Mouse (Mus musculus) MEL (cell line): ENCODE data around the gene Etv5. TPM values are rescaled to one million over a fixed set of nuclear protein-coding genes. Genes with fewer than 3 reads are reported as not detected.

Experiments used
- DNase-seq: peaks from one replicate; pipeline ENCODE4 v3.0.0; 2011; ENCODE audit warnings: low read depth, low spot score
- H3K27ac ChIP-seq: 2 replicates; pipeline ENCODE4 v1.5.1; 2012; ENCODE audit warnings: low read depth, mild to moderate bottlenecking, control low read depth, low read length, moderate library complexity; ENCODE audit not compliant: control insufficient read depth
- H3K27me3 ChIP-seq, 2 experiments: fragments of 150-350 bp in 1 of 2; sonication (generic) in 1 of 2; 2 replicates each; pipeline ENCODE4 v1.6.1; 2012; ENCODE audit warnings: low read length in 2 of 2, mild to moderate bottlenecking in 2 of 2, improper control_type of control experiment in 1 of 2, moderate library complexity in 1 of 2; ENCODE audit not compliant: insufficient read depth in 2 of 2, control insufficient read depth in 1 of 2
- H3K36me3 ChIP-seq, 2 experiments: 2 replicates each; pipeline ENCODE4 v1.6.1; 2012 to 2014; ENCODE audit warnings: low read length in 2 of 2, improper control_type of control experiment in 1 of 2, inconsistent platforms in 1 of 2, mild to moderate bottlenecking in 1 of 2; ENCODE audit not compliant: insufficient read depth in 2 of 2, control insufficient read depth in 1 of 2
- H3K4me1 ChIP-seq, 2 experiments: fragments of 150-350 bp in 1 of 2; sonication (generic) in 1 of 2; 2 replicates each; pipeline ENCODE4 v1.6.1; 2012; ENCODE audit warnings: low read length in 2 of 2, improper control_type of control experiment in 1 of 2, mild to moderate bottlenecking in 1 of 2; ENCODE audit not compliant: insufficient read depth in 2 of 2, control insufficient read depth in 1 of 2
- H3K4me3 ChIP-seq, 2 experiments: fragments of 150-350 bp in 1 of 2; sonication (generic) in 1 of 2; 2 replicates each; pipeline ENCODE4 v1.5.1; 2012; ENCODE audit warnings: low read depth in 2 of 2, low read length in 2 of 2, mild to moderate bottlenecking in 2 of 2, moderate library complexity in 2 of 2, control low read depth in 1 of 2, improper control_type of control experiment in 1 of 2; ENCODE audit not compliant: control insufficient read depth in 1 of 2, insufficient read depth in 1 of 2
- H3K79me2 ChIP-seq: 2 replicates; pipeline ENCODE4 v1.6.1; 2012; ENCODE audit warnings: mild to moderate bottlenecking, low read length, moderate library complexity; ENCODE audit not compliant: control insufficient read depth, poor library complexity, insufficient read depth
- H3K9ac ChIP-seq: 2 replicates; pipeline ENCODE4 v1.6.1; 2012; ENCODE audit warnings: low read depth, mild to moderate bottlenecking, control low read depth, low read length, moderate library complexity; ENCODE audit not compliant: control insufficient read depth, poor library complexity, severe bottlenecking
- H3K9me3 ChIP-seq: fragments of 150-350 bp; sonication (generic); replicated peaks from 2 replicates; pipeline ENCODE4 v1.6.1; 2012; ENCODE audit warnings: mild to moderate bottlenecking, low read length, improper control_type of control experiment, moderate library complexity; ENCODE audit not compliant: insufficient read depth
- CHD2 ChIP-seq: IDR thresholded peaks from 2 replicates; pipeline ENCODE4 v1.6.1; 2011; ENCODE audit warnings: low read length, improper control_type of control experiment
- CTCF ChIP-seq, 3 experiments: IDR thresholded peaks in 2 of 3; conservative IDR thresholded peaks in 1 of 3; 2 replicates each; pipeline ENCODE4 v1.5.1; 2011 to 2012; ENCODE audit warnings: low read length in 3 of 3, low read depth in 2 of 3, mild to moderate bottlenecking in 2 of 3, improper control_type of control experiment in 1 of 3, inconsistent platforms in 1 of 3, mixed read lengths in 1 of 3, moderate library complexity in 1 of 3; ENCODE audit not compliant: control insufficient read depth in 1 of 3, insufficient read depth in 1 of 3, poor library complexity in 1 of 3, severe bottlenecking in 1 of 3
- E2F4 ChIP-seq: IDR thresholded peaks from 2 replicates; pipeline ENCODE4 v1.6.1; 2011; ENCODE audit warnings: low read depth, low read length, improper control_type of control experiment, borderline replicate concordance
- ELF1 ChIP-seq: IDR thresholded peaks from 2 replicates; pipeline ENCODE4 v1.6.1; 2014; ENCODE audit warnings: low read depth, mild to moderate bottlenecking, inconsistent platforms, low read length, improper control_type of control experiment, moderate library complexity
- GABPA ChIP-seq: IDR thresholded peaks from 2 replicates; pipeline ENCODE4 v1.6.1; 2012; ENCODE audit warnings: low read depth, mild to moderate bottlenecking, inconsistent platforms, low read length, improper control_type of control experiment, moderate library complexity
- GATA1 ChIP-seq: IDR thresholded peaks from 2 replicates; pipeline ENCODE4 v1.6.1; 2011; ENCODE audit warnings: low read depth, low read length, improper control_type of control experiment
- HCFC1 ChIP-seq: IDR thresholded peaks from 2 replicates; pipeline ENCODE4 v1.6.1; 2012; ENCODE audit warnings: low read depth, mild to moderate bottlenecking, inconsistent platforms, low read length, improper control_type of control experiment, moderate library complexity
- MAX ChIP-seq: IDR thresholded peaks from 2 replicates; pipeline ENCODE4 v1.6.1; 2011; ENCODE audit warnings: low read length, improper control_type of control experiment
- MEF2A ChIP-seq: IDR thresholded peaks from 2 replicates; pipeline ENCODE4 v1.6.1; 2014; ENCODE audit warnings: low read depth, mild to moderate bottlenecking, inconsistent platforms, low read length, improper control_type of control experiment; ENCODE audit not compliant: poor library complexity, insufficient replicate concordance, severe bottlenecking; ENCODE audit errors: extremely low read depth
- NELFE ChIP-seq: IDR thresholded peaks from 2 replicates; pipeline ENCODE4 v1.6.1; 2011; ENCODE audit warnings: low read depth, low read length, improper control_type of control experiment
- NRF1 ChIP-seq: IDR thresholded peaks from 2 replicates; pipeline ENCODE4 v1.6.1; 2014; ENCODE audit warnings: low read depth, mild to moderate bottlenecking, inconsistent platforms, low read length, improper control_type of control experiment, moderate library complexity; ENCODE audit not compliant: poor library complexity, insufficient read depth, severe bottlenecking
- POLR2A ChIP-seq, 2 experiments: IDR thresholded peaks; 2 replicates each; pipeline ENCODE4 v1.6.1; 2011 to 2012; ENCODE audit warnings: low read length in 2 of 2, mild to moderate bottlenecking in 2 of 2, control low read depth in 1 of 2, improper control_type of control experiment in 1 of 2, low read depth in 1 of 2, moderate library complexity in 1 of 2; ENCODE audit not compliant: control insufficient read depth in 1 of 2, insufficient read depth in 1 of 2, poor library complexity in 1 of 2
- RAD21 ChIP-seq: IDR thresholded peaks from 2 replicates; pipeline ENCODE4 v1.6.1; 2011; ENCODE audit warnings: mild to moderate bottlenecking, low read depth, low read length, improper control_type of control experiment
- RCOR1 ChIP-seq: IDR thresholded peaks from 2 replicates; pipeline ENCODE4 v1.6.1; 2012; ENCODE audit warnings: low read depth, mild to moderate bottlenecking, inconsistent platforms, low read length, improper control_type of control experiment
- SMC3 ChIP-seq: IDR thresholded peaks from 2 replicates; pipeline ENCODE4 v1.6.1; 2011; ENCODE audit warnings: low read depth, low read length, improper control_type of control experiment
- UBTF ChIP-seq: IDR thresholded peaks from 2 replicates; pipeline ENCODE4 v1.6.1; 2012; ENCODE audit warnings: low read depth, mild to moderate bottlenecking, inconsistent platforms, low read length, improper control_type of control experiment, moderate library complexity, borderline replicate concordance; ENCODE audit not compliant: insufficient read depth
- USF2 ChIP-seq, 2 experiments: IDR thresholded peaks; 2 replicates each; pipeline ENCODE4 v1.6.1; 2011 to 2012; ENCODE audit warnings: improper control_type of control experiment in 2 of 2, low read length in 2 of 2, borderline replicate concordance in 1 of 2, inconsistent platforms in 1 of 2, low read depth in 1 of 2, mild to moderate bottlenecking in 1 of 2; ENCODE audit not compliant: insufficient read depth in 1 of 2
- ZC3H11A ChIP-seq: IDR thresholded peaks from 2 replicates; pipeline ENCODE4 v1.6.1; 2012; ENCODE audit warnings: low read depth, mild to moderate bottlenecking, inconsistent platforms, low read length, improper control_type of control experiment
- ZMIZ1 ChIP-seq: IDR thresholded peaks from 2 replicates; pipeline ENCODE4 v1.6.1; 2012; ENCODE audit warnings: low read depth, mild to moderate bottlenecking, inconsistent platforms, low read length, improper control_type of control experiment, moderate library complexity
- ZNF384 ChIP-seq: IDR thresholded peaks from 2 replicates; pipeline ENCODE4 v1.6.1; 2012; ENCODE audit warnings: low read depth, mild to moderate bottlenecking, inconsistent platforms, low read length, improper control_type of control experiment
- polyA plus RNA-seq, 2 experiments: library from polyadenylated mRNA; stranded (reverse) in 1 of 2; unstranded in 1 of 2; fragments of >175 nt in 1 of 2; fragments of >200 nt in 1 of 2; gene quantifications; 2 replicates each; pipeline versions ENCODE4 v1.2.1 to v1.2.4; 2012; ENCODE audit warnings: low replicate concordance in 2 of 2, low read depth in 1 of 2; ENCODE audit not compliant: insufficient read length in 2 of 2, insufficient read depth in 1 of 2, missing spikeins in 1 of 2
- total RNA-seq: library from RNA; depleted of rRNA; stranded (reverse); fragments of 300-350 nt; gene quantifications from 2 replicates; pipeline ENCODE4 v1.2.3, GENCODE M21; 2012

Gene Etv5
- total and polyA plus RNA-seq, 3 experiments: 8.2 to 18.3 TPM; not detected in 1

DNA sequence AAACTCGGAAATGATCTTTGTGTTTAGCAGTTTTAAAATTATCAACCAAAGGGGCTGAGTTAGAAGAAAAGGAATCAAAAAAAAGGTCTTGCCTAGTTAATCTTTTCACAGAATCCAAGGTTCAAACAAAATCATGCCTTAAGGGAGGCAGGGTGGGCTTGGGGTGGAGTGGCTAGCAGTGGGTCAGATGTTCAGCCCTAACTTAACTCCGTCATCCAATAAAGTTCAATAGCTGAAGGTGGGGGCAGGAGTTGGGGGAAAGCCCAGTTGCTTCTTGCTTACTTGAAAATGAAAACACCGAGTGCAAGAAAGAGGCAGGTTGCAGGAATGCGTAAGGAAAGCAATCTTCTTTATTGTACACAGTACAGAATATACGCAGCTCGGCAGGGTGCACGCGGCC lies 58.5 kb downstream of the Etv5 start:
- Histone ChIP-seq H3K9ac (no peak overlapping the region), H3K4me1 (no peaks in the 10 kb centered on the region), H3K36me3 (no peaks in the 10 kb centered on the region; a peak in 2 of 4 replicates), H3K27ac (no peak overlapping the region), H3K27me3 (no peaks in the 10 kb centered on the region), H3K79me2 (no peaks in the 10 kb centered on the region), H3K9me3 (no peaks in the 10 kb centered on the region), H3K4me3 (no peak overlapping the region)
- TF ChIP-seq USF2 (IDR thresholded peaks at IDR 0.05; ENCODE audit: borderline replicate concordance in 1 of 2, insufficient read depth in 1 of 2, low read depth in 1 of 2, low read length in 2 of 2): no peak
- TF ChIP-seq ZC3H11A: no peak
- TF ChIP-seq HCFC1: no peak
- TF ChIP-seq NELFE: no peak
- TF ChIP-seq E2F4: no peak
- TF ChIP-seq MEF2A: no peak
- TF ChIP-seq ZNF384: no peak
- no peak for TF ChIP-seq MAX
- no peak for TF ChIP-seq UBTF
- TF ChIP-seq CTCF (IDR thresholded peaks at IDR 0.05 in 2 of 3, conservative IDR thresholded peaks at IDR 0.05 in 1 of 3; ENCODE audit: control insufficient read depth in 1 of 3, insufficient read depth in 1 of 3, low read depth in 2 of 3, low read length in 3 of 3, poor library complexity in 1 of 3, severe bottlenecking in 1 of 3): no peak
- no peak for TF ChIP-seq ELF1
- TF ChIP-seq RAD21: no peak
- no peak for TF ChIP-seq ZMIZ1
- no peak for TF ChIP-seq GATA1
- TF ChIP-seq POLR2A (IDR thresholded peaks at IDR 0.05; ENCODE audit: control insufficient read depth in 1 of 2, insufficient read depth in 1 of 2, low read depth in 1 of 2, low read length in 2 of 2, poor library complexity in 1 of 2): no peak
- no peak for TF ChIP-seq RCOR1
- no peak for TF ChIP-seq SMC3
- no peak for DNase-seq

DNA sequence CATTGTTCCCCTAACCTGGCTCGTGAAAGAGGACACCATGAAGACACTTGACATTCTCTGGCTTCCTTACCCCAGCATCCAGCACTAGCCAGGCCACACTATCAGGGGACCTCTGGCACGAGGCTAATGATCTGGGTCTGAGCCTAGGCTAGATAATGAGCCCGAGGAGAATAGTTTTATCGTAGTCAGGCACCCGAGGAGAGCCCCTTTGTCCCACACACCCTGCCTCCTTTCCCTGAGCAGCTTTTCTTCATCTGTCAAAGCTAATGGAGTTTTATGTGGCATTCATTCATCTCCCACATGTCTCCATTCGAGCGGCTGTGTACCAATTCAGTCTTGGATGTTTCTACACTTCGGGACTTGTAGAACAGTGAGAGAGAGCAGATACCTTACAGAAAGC lies 59.5 kb downstream of the Etv5 start:
- no peak for DNase-seq
- Histone ChIP-seq H3K27ac (no peak overlapping the region), H3K36me3 (no peaks in the 10 kb centered on the region), H3K27me3 (no peaks in the 10 kb centered on the region), H3K9ac (no peak overlapping the region), H3K4me1 (no peaks in the 10 kb centered on the region), H3K4me3 (no peak overlapping the region), H3K9me3 (no peaks in the 10 kb centered on the region), H3K79me2 (no peaks in the 10 kb centered on the region)
- no peak for TF ChIP-seq GABPA
- no peak for TF ChIP-seq HCFC1
- no peak for TF ChIP-seq NRF1
- no peak for TF ChIP-seq RCOR1
- TF ChIP-seq CHD2: no peak
- TF ChIP-seq ZMIZ1: no peak
- TF ChIP-seq NELFE: no peak
- TF ChIP-seq MEF2A: no peak
